ENCODE assay signal across 8 mouse cellular contexts in the genomic region with DNA sequence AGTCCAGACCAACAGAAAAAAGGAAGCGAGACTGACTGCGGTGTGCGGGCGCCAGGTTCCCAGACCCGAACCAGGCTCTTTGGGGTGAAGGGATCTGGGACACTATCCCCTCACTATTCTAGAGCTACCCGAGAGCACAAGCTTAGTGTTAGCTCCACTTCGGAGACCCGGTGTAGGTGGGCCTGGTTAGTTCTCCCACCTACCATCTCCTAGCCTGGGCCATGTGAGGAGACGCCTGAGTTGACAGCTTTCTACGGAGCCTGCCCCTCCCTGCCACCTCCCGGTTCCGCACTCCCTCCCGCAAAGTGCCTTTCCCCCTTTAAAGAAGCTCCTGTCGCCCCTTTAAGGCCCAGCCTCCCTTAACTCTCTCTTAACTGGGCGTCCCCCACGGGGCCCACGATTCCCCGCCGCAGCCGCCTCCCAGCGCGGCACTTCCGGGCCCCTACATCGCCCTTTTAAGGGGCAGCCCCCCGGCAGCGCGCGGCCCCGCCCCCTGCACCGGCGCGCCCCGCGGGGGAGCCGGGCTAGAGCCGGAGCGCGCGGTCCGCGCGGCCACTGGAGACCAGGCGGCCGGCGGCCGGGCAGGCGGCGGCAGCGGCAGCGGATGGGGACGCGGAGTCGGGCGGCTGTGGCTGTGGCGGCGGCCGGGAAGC. TPM values are rescaled to one million over a fixed set of nuclear protein-coding genes. Genes with fewer than 3 reads are reported as not detected.
DNase-seq lines count a peak whose midpoint lies in the region; ATAC-seq and TF ChIP-seq lines count a peak whose summit lies in the region.

Gene Inafm2, plus strand, starts transcription at position 527 of the 653 bp plus-strand sequence.

- H3K4me2 ChIP-seq in embryonic facial prominence, embryonic 14.5 days (ENCODE audit: low read depth, low read length), result peak within 1 kb of the TSS; percentile 99
- H3K4me2 ChIP-seq in limb, embryonic 15.5 days, result peak within 1 kb of the TSS; percentile 97
- H3K4me2 ChIP-seq in midbrain, postnatal 0 days (ENCODE audit: low read depth, low read length, poor library complexity, severe bottlenecking), result peak within 1 kb of the TSS; percentile 95

- peak; percentile 93 for DNase-seq in A20 (ENCODE audit: low read depth, low spot score)
- peak; percentile 97 for DNase-seq in embryonic facial prominence, embryonic 14.5 days (ENCODE audit: low spot score)
- peak; percentile 93 for DNase-seq in heart, adult 8-10 months (ENCODE audit: low spot score)
- peak; percentile 90 to 92 for DNase-seq in kidney, adult 8-10 months
- peak; percentile 95 for DNase-seq in midbrain, postnatal 0 days (ENCODE audit: low spot score)
- peak; percentile 74 to 83 for DNase-seq in spleen, postnatal 14 days (ENCODE audit: low spot score in 2 of 2)

- H3K36me3 ChIP-seq in embryonic facial prominence, embryonic 14.5 days (ENCODE audit: control insufficient read depth, insufficient read depth, low read length), result peaks cover 5% of the 10 kb centered on the region; the same call in 1 of the 2 replicates
- H3K36me3 ChIP-seq in limb, embryonic 15.5 days, result no peaks in the 10 kb centered on the region
- H3K36me3 ChIP-seq in midbrain, postnatal 0 days (ENCODE audit: insufficient read depth, low read length), result 0 out of 2 replicates have a peak, but pooled peaks cover 4% of the 10 kb centered on the region

- peak within 1 kb of the TSS; percentile 95 for H3K4me3 ChIP-seq in bone marrow, adult 2 months (replicated peaks; ENCODE audit: control insufficient read depth, low read depth, low read length)
- H3K4me3 ChIP-seq in embryonic facial prominence, embryonic 14.5 days (ENCODE audit: low read depth, low read length), result peak within 1 kb of the TSS; percentile 81
- H3K4me3 ChIP-seq in limb, embryonic 15.5 days, result peak within 1 kb of the TSS; percentile 91
- peak within 1 kb of the TSS; percentile 89 for H3K4me3 ChIP-seq in midbrain, postnatal 0 days (ENCODE audit: low read depth, low read length)

- TF ChIP-seq CTCF in bone marrow, adult 2 months (IDR thresholded peaks at IDR 0.05; ENCODE audit: control insufficient read depth, insufficient read depth, low read length), result no peak
- no peak for TF ChIP-seq CTCF in midbrain, postnatal 0 days (IDR thresholded peaks at IDR 0.05)

- WGBS in bone marrow, adult 2 months, result 10% methylated on average over 57 of the region's 57 CpGs
- WGBS in embryonic facial prominence, embryonic 14.5 days, result 2% methylated on average over 43 of the region's 57 CpGs
- WGBS in limb, embryonic 15.5 days, result under 1% methylated on average over 52 of the region's 57 CpGs
- WGBS in midbrain, postnatal 0 days, result under 1% methylated on average over 32 of the region's 57 CpGs

- ATAC-seq in embryonic facial prominence, embryonic 14.5 days (ENCODE audit: low read depth), result peak; percentile 94
- peak; percentile 87 for ATAC-seq in limb, embryonic 15.5 days (ENCODE audit: insufficient number of reproducible peaks, low FRiP score, low TSS enrichment, low read depth)
- ATAC-seq in midbrain, postnatal 0 days (ENCODE audit: low FRiP score), result peak; percentile 91

- H3K9me3 ChIP-seq in embryonic facial prominence, embryonic 14.5 days (ENCODE audit: control insufficient read depth, low read length), result no peaks in the 10 kb centered on the region
- no peaks in the 10 kb centered on the region for H3K9me3 ChIP-seq in limb, embryonic 15.5 days
- H3K9me3 ChIP-seq in midbrain, postnatal 0 days (ENCODE audit: low read length), result no peaks in the 10 kb centered on the region

- peak within 1 kb of the TSS; percentile 46 for H3K27ac ChIP-seq in bone marrow, adult 2 months (ENCODE audit: control insufficient read depth, insufficient read depth, low read depth, low read length, poor library complexity)
- no peak within 1 kb of the TSS for H3K27ac ChIP-seq in embryonic facial prominence, embryonic 14.5 days (replicated peaks; ENCODE audit: low read depth, low read length)
- peak within 1 kb of the TSS; percentile 43; the same call in 1 of the 2 replicates for H3K27ac ChIP-seq in limb, embryonic 15.5 days
- peak within 1 kb of the TSS; percentile 67 for H3K27ac ChIP-seq in midbrain, postnatal 0 days (ENCODE audit: low read depth, low read length)

- H3K27me3 ChIP-seq in embryonic facial prominence, embryonic 14.5 days (replicated peaks; ENCODE audit: control insufficient read depth, insufficient read depth, low read length), result peaks cover 12% of the 10 kb centered on the region
- H3K27me3 ChIP-seq in limb, embryonic 15.5 days, result peaks cover 16% of the 10 kb centered on the region
- no peaks in the 10 kb centered on the region for H3K27me3 ChIP-seq in midbrain, postnatal 0 days (ENCODE audit: insufficient read depth, low read length)

- H3K9ac ChIP-seq in embryonic facial prominence, embryonic 14.5 days (ENCODE audit: low read depth, low read length), result peak within 1 kb of the TSS; percentile 83
- H3K9ac ChIP-seq in limb, embryonic 15.5 days, result peak within 1 kb of the TSS; percentile 79
- peak within 1 kb of the TSS; percentile 87 for H3K9ac ChIP-seq in midbrain, postnatal 0 days (replicated peaks; ENCODE audit: low read length, poor library complexity, severe bottlenecking)

- H3K4me1 ChIP-seq in bone marrow, adult 2 months (ENCODE audit: control insufficient read depth, insufficient read depth, low read length), result no peaks in the 10 kb centered on the region; the same call in none of the 2 replicates
- H3K4me1 ChIP-seq in embryonic facial prominence, embryonic 14.5 days (ENCODE audit: control insufficient read depth, insufficient read depth, low read length), result peaks cover 29% of the 10 kb centered on the region
- H3K4me1 ChIP-seq in limb, embryonic 15.5 days, result peaks cover 46% of the 10 kb centered on the region
- peaks cover 4% of the 10 kb centered on the region; the same call in 1 of the 2 replicates for H3K4me1 ChIP-seq in midbrain, postnatal 0 days (ENCODE audit: insufficient read depth, low read length)

- TF ChIP-seq POLR2A in bone marrow, adult 2 months (IDR thresholded peaks at IDR 0.05; ENCODE audit: borderline replicate concordance, control insufficient read depth, low read depth, low read length), result peak; percentile 49; the same call in 1 of the 2 replicates

RNA-seq across cellular contexts. Expression of gene Inafm2, which starts in this region (rescaled TPM):
- polyA plus RNA-seq in bone marrow, adult 2 months (2011; ENCODE audit: insufficient read depth, insufficient read length, low replicate concordance, missing spikeins), result 16.0 and 28.5 TPM in 2 replicates
- 19.1 and 20.7 TPM in 2 replicates for polyA plus RNA-seq in embryonic facial prominence, embryonic 14.5 days (2014; fragmentation: Nextera tagmentation; extraction: Ambion mirVana)
- total RNA-seq in heart, adult 8-10 months (2022), result 10 to 100 TPM; 33.0 to 45.2 (median 33.9) TPM
- polyA plus RNA-seq in limb, embryonic 15.5 days (2015; fragmentation: Nextera tagmentation; extraction: Ambion mirVana), result 18.1 and 19.8 TPM in 2 replicates
- 13.5 and 17.4 TPM in 2 replicates for total RNA-seq in midbrain, postnatal 0 days (2014; rRNA removed)
- 12.6 and 13.3 TPM in 2 replicates for polyA plus RNA-seq in midbrain, postnatal 0 days (2015; fragmentation: Nextera tagmentation; extraction: Ambion mirVana)
